Mouse (Mus musculus): ENCODE results near the gene B4galnt1.

B4galnt1 gene

GRCm38 (mm10) chr10:127170837-127171272 is 5.8 kb downstream of the B4galnt1 start:
- DNase-seq (ENCODE audit: low spot score): no peak

- no peak for DNase-seq (ENCODE audit: low spot score)
Observed at GRCm38 (mm10) chr10:127171631-127172200, 6.7 kb downstream of the B4galnt1 start.

- DNase-seq (ENCODE audit: low spot score): no peak
Observed at GRCm38 (mm10) chr10:127173148-127174065, 8.4 kb downstream of the B4galnt1 start.

- DNase-seq (ENCODE audit: low spot score): no peak
Observed at GRCm38 (mm10) chr10:127174170-127174569, 9.1 kb downstream of the B4galnt1 start.

- no peak for DNase-seq (ENCODE audit: low spot score)
Observed at GRCm38 (mm10) chr10:127176228-127176627, 11.2 kb downstream of the B4galnt1 start.

- no peak for DNase-seq (ENCODE audit: low spot score)
Observed at GRCm38 (mm10) chr10:127176756-127177155, 11.7 kb downstream of the B4galnt1 start.

- no peak for DNase-seq (ENCODE audit: low spot score)
Observed at GRCm38 (mm10) chr10:127177235-127177634, 12.2 kb downstream of the B4galnt1 start.

GRCm38 (mm10) chr10:127177719-127178118 is 12.7 kb downstream of the B4galnt1 start:
- no peak for DNase-seq (ENCODE audit: low spot score)

- DNase-seq (ENCODE audit: low spot score): no peak
Observed at GRCm38 (mm10) chr10:127178286-127179027, 13.4 kb downstream of the B4galnt1 start.

GRCm38 (mm10) chr10:127179871-127180694 is 15.1 kb downstream of the B4galnt1 start, which contains the start of gene Slc26a10:
Gene Slc26a10, minus strand, starts transcription at chr10:127180645.
- DNase-seq (ENCODE audit: low spot score): no peak

GRCm38 (mm10) chr10:127180695-127181047 is 15.6 kb downstream of the B4galnt1 start:
- no peak for DNase-seq (ENCODE audit: low spot score)

GRCm38 (mm10) chr10:127181566-127181965 is 16.5 kb downstream of the B4galnt1 start:
- DNase-seq (ENCODE audit: low spot score): no peak

GRCm38 (mm10) chr10:127182624-127183023 is 17.6 kb downstream of the B4galnt1 start:
- DNase-seq (ENCODE audit: low spot score): no peak

GRCm38 (mm10) chr10:127183759-127184158 is 18.7 kb downstream of the B4galnt1 start:
- DNase-seq (ENCODE audit: low spot score): no peak

- no peak for DNase-seq (ENCODE audit: low spot score)
Observed at GRCm38 (mm10) chr10:127185101-127185500, 20.1 kb downstream of the B4galnt1 start.

GRCm38 (mm10) chr10:127185506-127185905 is 20.5 kb downstream of the B4galnt1 start:
- DNase-seq (ENCODE audit: low spot score): no peak

- no peak for DNase-seq (ENCODE audit: low spot score)
Observed at GRCm38 (mm10) chr10:127186451-127186850, 21.4 kb downstream of the B4galnt1 start.

GRCm38 (mm10) chr10:127187371-127188078 is 22.5 kb downstream of the B4galnt1 start:
- no peak for DNase-seq (ENCODE audit: low spot score)

- DNase-seq (ENCODE audit: low spot score): no peak
Observed at GRCm38 (mm10) chr10:127188079-127188453, 23.0 kb downstream of the B4galnt1 start.

- DNase-seq (ENCODE audit: low spot score): no peak
Observed at GRCm38 (mm10) chr10:127188465-127189115, 23.6 kb downstream of the B4galnt1 start.

Data from urinary bladder, postnatal 10 days (tissue).